Mouse (Mus musculus) right cerebral cortex, postnatal 10 days (tissue): ENCODE measurements at regions not wholly inside any gene's neighbourhood (a gene's known extent, or its start where the extent isn't known, plus 50 kb on each side); places are given as distances from the start of the nearest gene placed in this dataset.

ENCODE experiments used
- DNase-seq, 2 experiments: peaks; one replicate each; pipeline ENCODE4 v3.0.0; 2021; ENCODE audit warnings: low spot score in 2 of 2

GRCm38 (mm10) chr12:12510764-12511163, 248.8 kb downstream of the Fam49a start:
- no peak for DNase-seq

- no peak for DNase-seq
Observed at GRCm38 (mm10) chr12:12509164-12509937, 247.4 kb downstream of the Fam49a start.

DNA sequence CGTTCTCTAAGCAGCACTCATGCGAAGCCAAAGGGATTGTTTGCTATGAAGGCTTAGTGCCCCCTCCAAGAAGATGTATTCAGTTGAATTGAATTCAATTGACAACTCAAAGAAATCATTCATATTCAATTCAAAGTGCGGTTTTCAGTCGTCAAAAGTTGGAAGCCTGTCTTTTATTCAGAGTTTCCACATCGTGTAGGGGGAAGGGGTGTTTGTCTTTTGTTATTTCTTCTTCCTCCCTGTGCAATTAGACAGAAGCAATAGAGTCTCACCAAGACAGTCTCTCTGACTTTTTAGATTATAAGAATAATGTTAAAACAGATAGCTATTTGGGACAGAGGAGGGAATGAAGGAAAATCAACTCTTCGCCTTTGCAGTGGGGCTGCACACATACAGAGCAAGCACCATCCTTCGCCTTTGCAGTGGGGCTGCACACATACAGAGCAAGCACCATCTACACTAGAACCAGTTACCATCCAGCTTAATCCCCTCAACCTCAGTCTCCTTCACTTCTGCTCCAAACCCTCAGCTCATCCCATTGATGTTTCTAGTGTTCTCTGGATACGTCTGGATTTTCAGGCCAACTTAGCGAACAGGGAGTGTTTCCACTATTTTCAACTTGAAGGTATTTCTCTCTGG, 246.7 kb downstream of the Fam49a start:
- DNase-seq: no peak

DNA sequence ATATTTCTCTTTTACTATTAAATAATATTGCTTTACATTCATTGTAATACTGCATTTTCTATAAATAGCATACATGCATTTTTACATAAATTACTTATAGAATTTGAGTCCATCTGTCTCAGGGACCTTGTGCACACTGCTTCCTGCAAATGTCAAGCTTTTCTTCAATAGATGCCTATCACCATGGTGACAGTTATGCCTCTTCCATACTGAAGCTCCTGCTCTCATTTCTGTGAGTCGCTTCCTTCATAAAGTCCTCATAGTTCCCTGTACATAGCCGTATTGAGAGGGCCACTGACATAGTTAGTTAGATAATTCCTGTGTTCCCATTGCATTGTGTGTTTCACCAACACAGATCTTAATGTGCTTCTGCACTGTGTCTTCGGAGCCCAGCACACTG, 244.7 kb downstream of the Fam49a start:
- DNase-seq: no peak

- no peak for DNase-seq
Observed at GRCm38 (mm10) chr12:12505590-12505989, 243.7 kb downstream of the Fam49a start.

DNA sequence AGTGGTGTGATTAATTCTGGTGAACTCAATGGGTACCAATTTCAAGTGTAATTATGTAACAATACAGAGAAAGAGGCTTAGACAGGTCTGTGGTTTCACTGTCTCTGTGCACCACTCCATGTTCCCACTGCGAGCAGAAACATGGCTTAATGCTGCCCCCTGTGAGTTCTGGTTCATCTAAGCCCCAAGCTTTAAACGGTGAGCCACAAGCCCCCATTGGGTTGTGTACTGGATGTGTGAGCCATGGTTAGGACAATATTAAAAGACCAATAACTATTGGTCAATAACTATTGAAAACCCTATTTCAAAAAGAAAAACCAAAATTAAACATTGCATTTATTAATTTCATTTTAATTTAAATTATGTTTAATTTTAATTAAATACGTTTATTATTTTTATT, 238.0 kb downstream of the Fam49a start:
- DNase-seq: no peak

- no peak for DNase-seq
Observed at GRCm38 (mm10) chr12:12498621-12499020, 236.7 kb downstream of the Fam49a start.

GRCm38 (mm10) chr12:12497277-12497841, 235.4 kb downstream of the Fam49a start:
- DNase-seq: no peak

- peak; percentile 56 to 68 for DNase-seq
Observed at GRCm38 (mm10) chr12:12496593-12497141, 234.7 kb downstream of the Fam49a start.

- DNase-seq: no peak
Observed at GRCm38 (mm10) chr12:12490173-12490572, 228.2 kb downstream of the Fam49a start.

DNA sequence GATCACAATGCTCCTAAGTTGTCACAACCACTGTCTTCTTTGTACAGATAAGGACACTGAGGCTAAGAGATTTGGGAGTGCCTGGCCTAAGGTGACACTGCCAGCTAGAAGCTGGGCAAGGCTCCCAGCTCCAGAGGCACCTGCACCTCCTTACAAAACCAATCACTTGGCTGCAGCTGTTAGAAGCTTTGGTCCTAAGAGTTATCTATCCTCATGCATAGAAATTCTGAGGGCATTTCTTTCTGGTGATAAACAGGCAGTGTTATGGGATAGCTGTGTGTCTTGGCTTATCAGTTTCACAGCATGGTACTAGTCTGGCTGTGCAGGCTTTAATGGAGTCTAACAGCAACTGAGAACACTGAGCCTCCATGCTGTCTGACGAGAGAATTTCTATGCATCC, 226.2 kb downstream of the Fam49a start:
- DNase-seq: no peak

GRCm38 (mm10) chr12:12486656-12487356, 224.9 kb downstream of the Fam49a start:
- DNase-seq: no peak

DNA sequence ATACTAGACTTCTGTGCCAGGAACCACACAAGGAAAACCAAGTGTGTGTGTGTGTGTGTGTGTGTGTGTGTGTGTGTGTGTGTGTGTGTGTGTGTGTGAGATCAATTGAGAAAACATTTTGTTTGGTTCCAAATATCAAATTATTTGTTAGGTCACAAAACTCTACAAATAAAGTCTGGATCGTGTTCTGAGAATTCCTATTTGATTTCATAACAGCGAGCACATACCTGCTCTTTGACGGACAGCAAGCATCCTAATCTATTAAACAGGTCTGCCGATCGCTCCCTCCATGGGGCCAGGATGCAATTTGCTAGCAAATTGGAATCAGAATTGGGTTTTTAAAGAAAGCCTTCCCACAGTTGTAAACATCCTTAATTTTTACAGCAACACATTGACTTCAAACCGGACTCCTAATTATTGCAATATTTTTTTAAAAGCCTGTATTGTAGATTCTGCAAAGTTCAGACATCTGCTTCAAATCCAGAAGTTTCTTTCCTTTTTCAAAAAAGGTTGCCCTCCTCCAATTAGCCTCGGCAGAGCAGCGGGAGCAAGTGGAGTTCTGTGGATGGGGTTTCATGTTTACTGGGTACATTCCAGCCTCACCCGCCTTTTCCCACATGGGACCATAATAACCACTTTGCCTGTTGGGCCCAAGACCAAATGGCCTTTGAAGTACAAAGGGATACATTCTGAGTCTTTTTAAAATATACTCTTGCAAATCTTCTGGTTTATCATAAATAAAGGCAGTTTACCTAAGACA, 223.2 kb downstream of the Fam49a start:
- DNase-seq: no peak

GRCm38 (mm10) chr12:12480451-12480850, 218.5 kb downstream of the Fam49a start:
- no peak for DNase-seq

DNA sequence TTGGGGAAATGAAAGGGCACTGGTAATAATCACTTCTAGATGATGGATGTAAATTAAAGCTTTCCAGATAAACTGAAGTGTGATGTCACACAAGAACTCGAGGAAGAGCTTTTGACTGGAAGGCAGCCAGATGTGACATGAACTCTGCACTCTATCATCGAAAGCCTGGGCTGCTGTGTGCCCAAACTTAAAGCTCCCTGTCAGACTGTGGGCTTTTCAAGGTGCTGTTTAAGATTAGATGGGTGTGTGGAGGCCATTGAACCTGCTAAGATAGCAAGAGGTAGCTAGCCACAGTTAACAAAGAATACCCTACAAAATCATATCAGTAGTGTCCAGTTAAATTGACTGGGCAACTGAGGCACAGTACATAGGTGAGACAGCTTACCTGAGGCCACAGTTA, 190.1 kb downstream of the Fam49a start:
- no peak for DNase-seq

- DNase-seq: no peak
Observed at GRCm38 (mm10) chr12:12446768-12447167, 184.8 kb downstream of the Fam49a start.

- no peak for DNase-seq
Observed at GRCm38 (mm10) chr12:12446281-12446680, 184.3 kb downstream of the Fam49a start.

GRCm38 (mm10) chr12:12442872-12443271, 180.9 kb downstream of the Fam49a start:
- no peak for DNase-seq

DNA sequence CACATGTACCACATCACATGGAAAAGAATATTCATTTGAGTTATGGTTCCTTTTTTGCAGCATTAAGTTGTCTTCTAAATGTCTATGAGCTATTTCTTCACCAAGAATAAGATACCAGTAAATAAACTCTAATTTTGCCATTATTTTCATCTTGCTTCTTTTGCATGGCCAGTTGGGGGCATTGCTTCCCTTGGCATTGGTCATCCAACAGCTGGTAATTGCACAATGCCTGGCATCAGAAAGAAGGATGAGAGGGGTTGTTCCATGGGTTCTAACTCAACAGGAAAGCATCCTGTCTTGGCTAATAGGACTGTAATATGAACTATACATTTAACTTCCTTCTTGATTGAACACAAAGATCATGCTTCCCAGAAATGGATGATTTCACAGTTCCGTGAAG, 174.4 kb downstream of the Fam49a start:
- no peak for DNase-seq

DNA sequence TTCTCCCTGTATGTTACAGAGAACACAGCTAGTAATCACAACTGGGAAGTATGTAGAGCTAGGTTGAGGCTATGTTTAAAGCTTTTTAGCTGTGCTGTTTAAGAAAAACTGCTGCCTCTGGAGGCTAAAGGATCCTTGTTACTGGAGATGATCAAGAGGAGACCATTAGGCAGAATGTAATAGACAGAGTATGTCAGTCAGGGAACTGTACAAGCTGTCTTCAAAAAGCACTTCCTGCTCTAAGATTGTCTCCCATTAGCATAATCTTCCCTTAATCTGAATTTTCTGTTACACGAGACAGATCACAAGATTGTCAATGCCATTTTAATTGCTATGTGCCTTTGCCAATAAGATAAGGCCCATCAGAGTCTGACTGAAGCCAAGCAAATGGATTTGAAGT, 170.7 kb downstream of the Fam49a start:
- no peak for DNase-seq
